Mouse (Mus musculus) C2C12 (cell line): ENCODE results near the gene Kmt5c.

Experiments
- CEBPB ChIP-seq: IDR thresholded peaks from one replicate; pipeline ENCODE4 v1.6.1; 2011; ENCODE audit warnings: low read depth, mild to moderate bottlenecking, control low read depth, moderate library complexity
- CTCF ChIP-seq: IDR thresholded peaks from one replicate; pipeline ENCODE4 v1.5.1; 2011; ENCODE audit not compliant: control insufficient read depth, insufficient read depth, insufficient read length
- MAX ChIP-seq: IDR thresholded peaks from one replicate; pipeline ENCODE4 v1.6.1; 2011; ENCODE audit warnings: mild to moderate bottlenecking, control low read depth
- USF1 ChIP-seq: IDR thresholded peaks from one replicate; pipeline ENCODE4 v1.6.1; 2011; ENCODE audit warnings: low read depth, mild to moderate bottlenecking, control low read depth, moderate library complexity

GRCm38 (mm10) chr7:4703195-4703594, 36.7 kb upstream of the Kmt5c start:
- TF ChIP-seq CTCF, result no peak
- no peak for TF ChIP-seq CEBPB
- no peak for TF ChIP-seq MAX
- TF ChIP-seq USF1, result no peak
